Comparison of ENCODE assay signal across 9 mouse cellular contexts in genomic region chr4:116168617-116169352, GRCm38 (mm10). TPM values are rescaled to one million over a fixed set of nuclear protein-coding genes. Genes with fewer than 3 reads are reported as not detected.
DNase-seq lines count a peak whose midpoint lies in the region; ATAC-seq and TF ChIP-seq lines count a peak whose summit lies in the region.
"Had no signal": no experiment of that assay in that cellular context is flagged by ENCODE, and none has a peak within 500 bp of the region (broad histone marks: within the 10 kb centered on the region; RNA-seq: fewer than 3 reads in every experiment).

No protein-coding gene starts in this region.

- intact Hi-C loops in gastrocnemius, postnatal 14 days (cut with DNase I; ENCODE audit: low total_unique reads) = loop anchor here (5.0 kb wide), 1 partner anchor 114 kb away; no protein-coding TSS in a partner anchor

- WGBS in kidney, embryonic 16.5 days = 68% methylated on average over 8 of the region's 8 CpGs
- WGBS in liver, postnatal 0 days (ENCODE audit: insufficient replicate concordance) = 61% methylated on average over 8 of the region's 8 CpGs
- 73% methylated on average over 8 of the region's 8 CpGs for WGBS in neural tube, embryonic 12.5 days

- no peak overlapping the region for H3K27ac ChIP-seq in kidney, embryonic 16.5 days (ENCODE audit: low read length)
- no peak overlapping the region for H3K27ac ChIP-seq in liver, postnatal 0 days (ENCODE audit: low read depth)
- no peak overlapping the region for H3K27ac ChIP-seq in neural tube, embryonic 12.5 days

- H3K4me2 ChIP-seq in kidney, embryonic 16.5 days (replicated peaks; ENCODE audit: low read depth, low read length) = no peak overlapping the region
- H3K4me2 ChIP-seq in liver, postnatal 0 days (ENCODE audit: low read depth, low read length) = no peak overlapping the region
- no peak overlapping the region for H3K4me2 ChIP-seq in neural tube, embryonic 12.5 days (replicated peaks)

- ATAC-seq in kidney, embryonic 16.5 days (ENCODE audit: low FRiP score, low TSS enrichment) = peak; percentile 52; the same call in 1 of the 2 replicates
- peak; percentile 53; the same call in 1 of the 2 replicates for ATAC-seq in liver, postnatal 0 days
- peak; percentile 74; the same call in 1 of the 2 replicates for ATAC-seq in neural tube, embryonic 12.5 days (ENCODE audit: low FRiP score, low read depth)

- no peak for TF ChIP-seq EP300 in liver, postnatal 0 days (IDR thresholded peaks at IDR 0.05; ENCODE audit: low read depth)

- peak; percentile 81 for TF ChIP-seq CTCF in liver, postnatal 0 days (IDR thresholded peaks at IDR 0.05; ENCODE audit: low read depth)

- DNase-seq in A20 (ENCODE audit: low read depth, low spot score) (peak; percentile 63), MN1 (ENCODE audit: low spot score) (peak; percentile 50)
- DNase-seq in cerebellum, postnatal 36 days = peak; percentile 87 to 91
- DNase-seq in gastrocnemius, postnatal 14 days = peak; percentile 71
- DNase-seq in liver, postnatal 0 days = peak; percentile 74
- DNase-seq in thymus, postnatal 36 days = peak; percentile 66 to 68

- H3K36me3 ChIP-seq in kidney, embryonic 16.5 days (ENCODE audit: insufficient read depth, low read length) = no peaks in the 10 kb centered on the region
- H3K36me3 ChIP-seq in liver, postnatal 0 days (replicated peaks; ENCODE audit: insufficient read depth, low read length) = no peaks in the 10 kb centered on the region
- no peaks in the 10 kb centered on the region for H3K36me3 ChIP-seq in neural tube, embryonic 12.5 days

- no peaks in the 10 kb centered on the region for H3K9me3 ChIP-seq in kidney, embryonic 16.5 days (ENCODE audit: low read length)
- H3K9me3 ChIP-seq in liver, postnatal 0 days (ENCODE audit: low read length) = no peaks in the 10 kb centered on the region
- no peaks in the 10 kb centered on the region for H3K9me3 ChIP-seq in neural tube, embryonic 12.5 days

- H3K27me3 ChIP-seq in kidney, embryonic 16.5 days (ENCODE audit: insufficient read depth, low read length) = no peaks in the 10 kb centered on the region
- H3K27me3 ChIP-seq in liver, postnatal 0 days (ENCODE audit: insufficient read depth, low read length) = no peaks in the 10 kb centered on the region
- H3K27me3 ChIP-seq in neural tube, embryonic 12.5 days (replicated peaks) = no peaks in the 10 kb centered on the region

- H3K4me1 ChIP-seq in kidney, embryonic 16.5 days (ENCODE audit: insufficient read depth, low read length) = peaks cover 10% of the 10 kb centered on the region
- H3K4me1 ChIP-seq in liver, postnatal 0 days (ENCODE audit: insufficient read depth) = no peaks in the 10 kb centered on the region
- H3K4me1 ChIP-seq in neural tube, embryonic 12.5 days = no peaks in the 10 kb centered on the region

- no peak overlapping the region for H3K4me3 ChIP-seq in kidney, embryonic 16.5 days (ENCODE audit: low read length)
- no peak overlapping the region for H3K4me3 ChIP-seq in liver, postnatal 0 days (ENCODE audit: low read depth, low read length)
- no peak overlapping the region for H3K4me3 ChIP-seq in neural tube, embryonic 12.5 days

- H3K9ac ChIP-seq in kidney, embryonic 16.5 days (replicated peaks; ENCODE audit: low read length) = no peak overlapping the region
- no peak overlapping the region for H3K9ac ChIP-seq in liver, postnatal 0 days (replicated peaks)
- no peak overlapping the region for H3K9ac ChIP-seq in neural tube, embryonic 12.5 days

RNA-seq across cellular contexts. Expression of gene Tspan1, which starts 1.4 kb away (rescaled TPM):
- total RNA-seq in gastrocnemius, postnatal 14 days (2021) = not detected
- 2.8 and 4.8 TPM in 2 replicates for polyA plus RNA-seq in kidney, embryonic 16.5 days (2015; fragmentation: Nextera tagmentation; extraction: Ambion mirVana)
- 0.08 TPM in 1 of 2 replicates, not detected in the other for polyA plus RNA-seq in liver, postnatal 0 days (2015; fragmentation: Nextera tagmentation; extraction: Ambion mirVana)
- polyA plus RNA-seq in neural tube, embryonic 12.5 days (2016; fragmentation: Nextera tagmentation; extraction: Ambion mirVana) = 0.09 TPM in 1 of 2 replicates, not detected in the other

RNA-seq across cellular contexts. Expression of gene 1700042G07Rik, which starts 4.4 kb away (rescaled TPM):
- not detected for total RNA-seq in gastrocnemius, postnatal 14 days (2021)
- polyA plus RNA-seq in kidney, embryonic 16.5 days (2015; fragmentation: Nextera tagmentation; extraction: Ambion mirVana) = not detected in 2 replicates
- not detected in 2 replicates for polyA plus RNA-seq in liver, postnatal 0 days (2015; fragmentation: Nextera tagmentation; extraction: Ambion mirVana)
- not detected in 2 replicates for polyA plus RNA-seq in neural tube, embryonic 12.5 days (2016; fragmentation: Nextera tagmentation; extraction: Ambion mirVana)
- polyA plus RNA-seq: stomach, embryonic 14.5 days had no signal

RNA-seq across cellular contexts. Expression of gene Gm49337, which starts 4.4 kb away (rescaled TPM):
- total RNA-seq in gastrocnemius, postnatal 14 days (2021) = under 1 TPM in 1 of 2 experiments, not detected in 1; 0.47 TPM
- not detected in 2 replicates for polyA plus RNA-seq in kidney, embryonic 16.5 days (2015; fragmentation: Nextera tagmentation; extraction: Ambion mirVana)
- not detected in 2 replicates for polyA plus RNA-seq in liver, postnatal 0 days (2015; fragmentation: Nextera tagmentation; extraction: Ambion mirVana)
- polyA plus RNA-seq in neural tube, embryonic 12.5 days (2016; fragmentation: Nextera tagmentation; extraction: Ambion mirVana) = not detected in 2 replicates
- polyA plus RNA-seq: stomach, embryonic 14.5 days had no signal

RNA-seq across cellular contexts. Expression of gene Lurap1, which starts 17.6 kb away (rescaled TPM):
- total RNA-seq in gastrocnemius, postnatal 14 days (2021) = 10 to 100 TPM; 10.8 to 13.4 TPM
- 3.8 and 3.9 TPM in 2 replicates for polyA plus RNA-seq in kidney, embryonic 16.5 days (2015; fragmentation: Nextera tagmentation; extraction: Ambion mirVana)
- polyA plus RNA-seq in liver, postnatal 0 days (2015; fragmentation: Nextera tagmentation; extraction: Ambion mirVana) = 0.24 and 0.27 TPM in 2 replicates
- polyA plus RNA-seq in neural tube, embryonic 12.5 days (2016; fragmentation: Nextera tagmentation; extraction: Ambion mirVana) = 1.6 and 1.7 TPM in 2 replicates

RNA-seq across cellular contexts. Expression of gene Pomgnt1, which starts 45.1 kb away (rescaled TPM):
- 10 to 100 TPM; 52.0 to 52.2 TPM for total RNA-seq in gastrocnemius, postnatal 14 days (2021)
- 59.2 and 65.5 TPM in 2 replicates for polyA plus RNA-seq in kidney, embryonic 16.5 days (2015; fragmentation: Nextera tagmentation; extraction: Ambion mirVana)
- 8.8 and 9.2 TPM in 2 replicates for polyA plus RNA-seq in liver, postnatal 0 days (2015; fragmentation: Nextera tagmentation; extraction: Ambion mirVana)
- polyA plus RNA-seq in neural tube, embryonic 12.5 days (2016; fragmentation: Nextera tagmentation; extraction: Ambion mirVana) = 60.8 and 68.4 TPM in 2 replicates
